Mouse (Mus musculus) embryo, embryonic 11.5 days (tissue): ENCODE data around the gene Zfp523.
A peak's percentile ranks its signal among the peaks of the same experiment; 100 is the strongest.
"Not testable (repeated sequence)": the region's sequence is repeated elsewhere in the genome, so short reads cannot be mapped to it uniquely, and the experiment has no call there.

Experiments used
- DNase-seq: peaks from one replicate; pipeline ENCODE4 v3.0.0-alpha.2; 2012; ENCODE audit warnings: low read depth, low spot score

The Zfp523 gene

GRCm38 (mm10) chr17:28209457-28210110 is 32.7 kb downstream of the Zfp523 start:
- DNase-seq, result no peak

GRCm38 (mm10) chr17:28211921-28212341 is 35.0 kb downstream of the Zfp523 start:
- DNase-seq, result no peak

GRCm38 (mm10) chr17:28212391-28212790 is 35.5 kb downstream of the Zfp523 start:
- no peak for DNase-seq

GRCm38 (mm10) chr17:28213236-28213635 is 36.3 kb downstream of the Zfp523 start:
- no peak for DNase-seq

GRCm38 (mm10) chr17:28216791-28217190 is 39.9 kb downstream of the Zfp523 start:
- DNase-seq, result no peak

- DNase-seq, result no peak
Measured at GRCm38 (mm10) chr17:28217721-28218649, 41.1 kb downstream of the Zfp523 start.

GRCm38 (mm10) chr17:28222463-28222862 is 45.5 kb downstream of the Zfp523 start:
- not testable (repeated sequence) for DNase-seq

GRCm38 (mm10) chr17:28223561-28224391 is 46.8 kb downstream of the Zfp523 start:
- DNase-seq, result peak; percentile 74

- DNase-seq, result no peak
Measured at GRCm38 (mm10) chr17:28224615-28225014, 47.7 kb downstream of the Zfp523 start.

- peak; percentile 86 for DNase-seq
Measured at GRCm38 (mm10) chr17:28226014-28226413, 49.1 kb downstream of the Zfp523 start.

GRCm38 (mm10) chr17:28230486-28230885 is 53.6 kb downstream of the Zfp523 start:
- no peak for DNase-seq

- DNase-seq, result no peak
Measured at GRCm38 (mm10) chr17:28231026-28231736, 54.3 kb downstream of the Zfp523 start.

- peak; percentile 94 for DNase-seq
Measured at GRCm38 (mm10) chr17:28232475-28233060, 55.6 kb downstream of the Zfp523 start, which contains the start of gene Ppard. TSS of gene Ppard (plus strand) at chr17:28232700.

GRCm38 (mm10) chr17:28233091-28233731 is 56.3 kb downstream of the Zfp523 start:
- no peak for DNase-seq

- DNase-seq, result no peak
Measured at GRCm38 (mm10) chr17:28234641-28235040, 57.7 kb downstream of the Zfp523 start.

GRCm38 (mm10) chr17:28235982-28236635 is 59.2 kb downstream of the Zfp523 start:
- DNase-seq, result no peak

- no peak for DNase-seq
Measured at GRCm38 (mm10) chr17:28236636-28237015, 59.7 kb downstream of the Zfp523 start.

GRCm38 (mm10) chr17:28237362-28237761 is 60.4 kb downstream of the Zfp523 start:
- no peak for DNase-seq

- DNase-seq, result no peak
Measured at GRCm38 (mm10) chr17:28237874-28238273, 60.9 kb downstream of the Zfp523 start.

GRCm38 (mm10) chr17:28240846-28241245 is 63.9 kb downstream of the Zfp523 start:
- DNase-seq, result no peak
